Comparison of ENCODE assay signal across 11 mouse cellular contexts in the genomic region with DNA sequence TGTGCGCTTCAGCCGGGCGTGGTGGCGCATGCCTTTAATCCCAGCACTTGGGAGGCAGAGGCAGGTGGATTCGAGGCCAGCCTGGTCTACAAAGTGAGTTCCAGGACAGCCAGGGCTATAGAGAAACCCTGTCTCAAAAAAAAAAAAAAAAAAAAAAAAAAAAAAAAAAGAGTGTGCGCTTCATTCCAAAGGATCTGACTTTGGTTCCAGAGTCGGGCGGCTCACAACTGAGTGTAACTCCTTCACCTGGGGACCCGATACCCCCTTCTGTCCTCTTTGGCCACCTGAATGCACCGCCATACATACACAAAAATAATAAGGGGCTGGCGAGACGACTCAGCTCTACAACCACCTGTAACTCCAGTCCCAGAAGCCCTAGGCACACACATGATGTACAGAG. TPM values are rescaled to one million over a fixed set of nuclear protein-coding genes. Genes with fewer than 3 reads are reported as not detected.
A peak's percentile ranks its signal among the peaks of the same experiment; 100 is the strongest.
DNase-seq lines count a peak whose midpoint lies in the region; ATAC-seq and TF ChIP-seq lines count a peak whose summit lies in the region.
"Not testable (repeated sequence)": the region's sequence is repeated elsewhere in the genome, so short reads cannot be mapped to it uniquely, and the experiment has no call there.
"Had no signal": no experiment of that assay in that cellular context is flagged by ENCODE, and none has a peak within 500 bp of the region (broad histone marks: within the 10 kb centered on the region; RNA-seq: fewer than 3 reads in every experiment).

No protein-coding gene starts in this region.

- not testable (repeated sequence) for ATAC-seq in forebrain, embryonic 12.5 days (ENCODE audit: low FRiP score); heart, embryonic 15.5 days (replicated peaks; ENCODE audit: insufficient number of reproducible peaks, insufficient read depth, low FRiP score, low read depth); intestine, embryonic 16.5 days; limb, embryonic 14.5 days (ENCODE audit: low FRiP score, low read depth); neural tube, embryonic 13.5 days (ENCODE audit: low read depth)

- peak overlapping the region; percentile 80 for H3K9ac ChIP-seq in forebrain, embryonic 12.5 days
- H3K9ac ChIP-seq in heart, embryonic 15.5 days = peak overlapping the region; percentile 70
- H3K9ac ChIP-seq in intestine, embryonic 16.5 days (ENCODE audit: low read depth, low read length) = peak overlapping the region; percentile 89
- peak overlapping the region; percentile 83 for H3K9ac ChIP-seq in limb, embryonic 14.5 days (ENCODE audit: low read depth, low read length, severe bottlenecking)
- peak overlapping the region; percentile 89 for H3K9ac ChIP-seq in neural tube, embryonic 13.5 days

- TF ChIP-seq POLR2A in cerebellum, adult 2 months (IDR thresholded peaks at IDR 0.05; ENCODE audit: borderline replicate concordance, insufficient read depth, low read length); limb, embryonic 14.5 days (IDR thresholded peaks at IDR 0.05; ENCODE audit: borderline replicate concordance, extremely low read depth, insufficient read depth, insufficient read length): not testable (repeated sequence)

- H3K27ac ChIP-seq in cerebellum, adult 2 months (ENCODE audit: insufficient read depth, low read length); forebrain, embryonic 12.5 days; heart, embryonic 15.5 days; intestine, embryonic 16.5 days (ENCODE audit: low read length); limb, embryonic 14.5 days (replicated peaks; ENCODE audit: low read depth, low read length); macrophage; neural tube, embryonic 13.5 days (replicated peaks): not testable (repeated sequence)

- H3K4me2 ChIP-seq in forebrain, embryonic 12.5 days = peak overlapping the region; percentile 78
- peak overlapping the region; percentile 78 for H3K4me2 ChIP-seq in heart, embryonic 15.5 days
- peak overlapping the region; percentile 86 for H3K4me2 ChIP-seq in intestine, embryonic 16.5 days (ENCODE audit: low read depth, low read length)
- H3K4me2 ChIP-seq in limb, embryonic 14.5 days (replicated peaks; ENCODE audit: low read depth, low read length, severe bottlenecking) = peak overlapping the region; percentile 74
- H3K4me2 ChIP-seq in neural tube, embryonic 13.5 days = peak overlapping the region; percentile 86

- peaks cover 53% of the 10 kb centered on the region; the same call in 1 of the 2 replicates for H3K79me2 ChIP-seq in macrophage (ENCODE audit: inconsistent target)

- TF ChIP-seq CTCF in cerebellum, adult 2 months (IDR thresholded peaks at IDR 0.05; ENCODE audit: borderline replicate concordance, insufficient read depth, low read depth, low read length) = not testable (repeated sequence)

- not testable (repeated sequence) for H3K36me3 ChIP-seq in forebrain, embryonic 12.5 days (replicated peaks); heart, embryonic 15.5 days; intestine, embryonic 16.5 days (ENCODE audit: control insufficient read depth, insufficient read depth, low read length); limb, embryonic 14.5 days (ENCODE audit: control insufficient read depth, insufficient read depth, low read length); macrophage (ENCODE audit: inconsistent target); neural tube, embryonic 13.5 days

- not testable (repeated sequence) for H3K4me1 ChIP-seq in cerebellum, adult 2 months (ENCODE audit: control insufficient read depth, insufficient read depth, low read length); forebrain, embryonic 12.5 days; limb, embryonic 14.5 days (ENCODE audit: control insufficient read depth, insufficient read depth, low read length)
- peaks cover 19% of the 10 kb centered on the region for H3K4me1 ChIP-seq in heart, embryonic 15.5 days (replicated peaks)
- H3K4me1 ChIP-seq in intestine, embryonic 16.5 days (ENCODE audit: control insufficient read depth, insufficient read depth, low read length) = peaks cover 14% of the 10 kb centered on the region; the same call in 1 of the 2 replicates
- H3K4me1 ChIP-seq in neural tube, embryonic 13.5 days (replicated peaks) = peaks cover 27% of the 10 kb centered on the region

- H3K4me3 ChIP-seq in cerebellum, adult 2 months (replicated peaks; ENCODE audit: insufficient read depth, low read depth, low read length) = peak overlapping the region; percentile 34
- H3K4me3 ChIP-seq in forebrain, embryonic 12.5 days (replicated peaks) = peak overlapping the region; percentile 84
- H3K4me3 ChIP-seq in heart, embryonic 15.5 days = peak overlapping the region; percentile 62
- peak overlapping the region; percentile 94 for H3K4me3 ChIP-seq in intestine, embryonic 16.5 days (ENCODE audit: low read length)
- H3K4me3 ChIP-seq in limb, embryonic 14.5 days (replicated peaks; ENCODE audit: low read length) = peak overlapping the region; percentile 97
- H3K4me3 ChIP-seq in macrophage (ENCODE audit: inconsistent target) = peak overlapping the region; percentile 82
- peak overlapping the region; percentile 96 for H3K4me3 ChIP-seq in neural tube, embryonic 13.5 days

- DNase-seq in 3T3-L1 (ENCODE audit: low read depth, low spot score) = peak; percentile 14
- DNase-seq in cerebellum, adult 2 months; limb, embryonic 14.5 days (ENCODE audit: low spot score): not testable (repeated sequence)

- H3K9me3 ChIP-seq in forebrain, embryonic 12.5 days; heart, embryonic 15.5 days (replicated peaks); intestine, embryonic 16.5 days (ENCODE audit: control insufficient read depth, low read length); limb, embryonic 14.5 days (ENCODE audit: control insufficient read depth, low read length); neural tube, embryonic 13.5 days: not testable (repeated sequence)

- not testable (repeated sequence) for H3K27me3 ChIP-seq in cerebellum, adult 2 months (ENCODE audit: control insufficient read depth, insufficient read depth, low read length); forebrain, embryonic 12.5 days; heart, embryonic 15.5 days; intestine, embryonic 16.5 days (replicated peaks; ENCODE audit: control insufficient read depth, insufficient read depth, low read length); limb, embryonic 14.5 days (ENCODE audit: control insufficient read depth, insufficient read depth, low read length); neural tube, embryonic 13.5 days

- WGBS in cerebellum, adult 2 months = 52% methylated on average over 12 of the region's 12 CpGs
- WGBS in forebrain, embryonic 12.5 days = 65% methylated on average over 12 of the region's 12 CpGs
- 47% methylated on average over 12 of the region's 12 CpGs for WGBS in heart, embryonic 15.5 days
- 58% methylated on average over 12 of the region's 12 CpGs for WGBS in intestine, embryonic 16.5 days
- 55% methylated on average over 12 of the region's 12 CpGs for WGBS in limb, embryonic 14.5 days
- 69% methylated on average over 10 of the region's 12 CpGs for WGBS in macrophage (ENCODE audit: missing documents)
- WGBS in neural tube, embryonic 13.5 days = 65% methylated on average over 12 of the region's 12 CpGs

RNA-seq across cellular contexts. Expression of gene Cfdp1, which starts 0.9 kb away (rescaled TPM):
- 82.0 and 94.5 TPM in 2 replicates for polyA plus RNA-seq in cerebellum, adult 2 months (2012; rRNA removed)
- polyA plus RNA-seq in forebrain, embryonic 12.5 days (2016; fragmentation: Nextera tagmentation; extraction: Ambion mirVana) = 199 and 207 TPM in 2 replicates
- polyA plus RNA-seq in heart, embryonic 15.5 days (2015; fragmentation: Nextera tagmentation; extraction: Ambion mirVana) = 117 and 122 TPM in 2 replicates
- 156 and 179 TPM in 2 replicates for polyA plus RNA-seq in intestine, embryonic 16.5 days (2015; fragmentation: Nextera tagmentation; extraction: Ambion mirVana)
- polyA plus RNA-seq in limb, embryonic 14.5 days (2012; rRNA removed) = 50.4 and 129 TPM in 2 replicates
- 210 and 219 TPM in 2 replicates for polyA plus RNA-seq in limb, embryonic 14.5 days (2014; fragmentation: Nextera tagmentation; extraction: Ambion mirVana)
- total RNA-seq in macrophage (2018; cell fraction: chromatin; rRNA removed) = 10 to 100 TPM; 13.8 to 51.8 (median 30.8) TPM
- total RNA-seq in macrophage (2018; cell fraction: cytosol; rRNA removed) = 10 to 100 TPM; 53.3 to 98.2 (median 68.4) TPM
- total RNA-seq in macrophage (2018; cell fraction: nucleus; rRNA removed) = 10 to 100 TPM; 17.5 to 51.1 (median 28.0) TPM
- 61.2 to 192 TPM (median 103 TPM) in 3 replicates for polyA plus RNA-seq in macrophage (2018)
- polyA plus RNA-seq in neural tube, embryonic 13.5 days (2015; fragmentation: Nextera tagmentation; extraction: Ambion mirVana) = 175 and 197 TPM in 2 replicates

RNA-seq across cellular contexts. Expression of gene Tmem170, which starts 23.3 kb away (rescaled TPM):
- 7.2 and 8.6 TPM in 2 replicates for polyA plus RNA-seq in cerebellum, adult 2 months (2012; rRNA removed)
- polyA plus RNA-seq in forebrain, embryonic 12.5 days (2016; fragmentation: Nextera tagmentation; extraction: Ambion mirVana) = 7.6 and 8.7 TPM in 2 replicates
- polyA plus RNA-seq in heart, embryonic 15.5 days (2015; fragmentation: Nextera tagmentation; extraction: Ambion mirVana) = 3.8 and 4.4 TPM in 2 replicates
- polyA plus RNA-seq in intestine, embryonic 16.5 days (2015; fragmentation: Nextera tagmentation; extraction: Ambion mirVana) = 14.9 and 15.7 TPM in 2 replicates
- 5.8 and 7.0 TPM in 2 replicates for polyA plus RNA-seq in limb, embryonic 14.5 days (2012; rRNA removed)
- 4.0 and 5.1 TPM in 2 replicates for polyA plus RNA-seq in limb, embryonic 14.5 days (2014; fragmentation: Nextera tagmentation; extraction: Ambion mirVana)
- 1 to 10 TPM in 8 of 26 experiments, under 1 TPM in 16, not detected in 2; 0.19 to 3.1 (median 0.75) TPM for total RNA-seq in macrophage (2018; cell fraction: chromatin; rRNA removed)
- total RNA-seq in macrophage (2018; cell fraction: cytosol; rRNA removed) = 1 to 10 TPM in 12 of 26 experiments, under 1 TPM in 14; 0.29 to 1.3 (median 0.98) TPM
- total RNA-seq in macrophage (2018; cell fraction: nucleus; rRNA removed) = 1 to 10 TPM in 15 of 26 experiments, under 1 TPM in 11; 0.52 to 3.4 (median 1.1) TPM
- polyA plus RNA-seq in macrophage (2018) = 0.53 to 0.90 TPM (median 0.80 TPM) in 3 replicates
- 5.3 and 5.9 TPM in 2 replicates for polyA plus RNA-seq in neural tube, embryonic 13.5 days (2015; fragmentation: Nextera tagmentation; extraction: Ambion mirVana)

RNA-seq across cellular contexts. Expression of gene Chst5, which starts 57.0 kb away (rescaled TPM):
- polyA plus RNA-seq in cerebellum, adult 2 months (2012; rRNA removed) = 2.1 and 3.1 TPM in 2 replicates
- 1.5 and 1.7 TPM in 2 replicates for polyA plus RNA-seq in forebrain, embryonic 12.5 days (2016; fragmentation: Nextera tagmentation; extraction: Ambion mirVana)
- polyA plus RNA-seq in heart, embryonic 15.5 days (2015; fragmentation: Nextera tagmentation; extraction: Ambion mirVana) = 0.23 and 1.1 TPM in 2 replicates
- polyA plus RNA-seq in intestine, embryonic 16.5 days (2015; fragmentation: Nextera tagmentation; extraction: Ambion mirVana) = 0.97 and 1.4 TPM in 2 replicates
- 11.7 and 17.0 TPM in 2 replicates for polyA plus RNA-seq in limb, embryonic 14.5 days (2012; rRNA removed)
- 12.1 and 12.2 TPM in 2 replicates for polyA plus RNA-seq in limb, embryonic 14.5 days (2014; fragmentation: Nextera tagmentation; extraction: Ambion mirVana)
- not detected for total RNA-seq in macrophage (2018; cell fraction: chromatin; rRNA removed)
- total RNA-seq in macrophage (2018; cell fraction: cytosol; rRNA removed) = not detected
- total RNA-seq in macrophage (2018; cell fraction: nucleus; rRNA removed) = not detected
- polyA plus RNA-seq in macrophage (2018) = not detected in 3 replicates
- polyA plus RNA-seq in neural tube, embryonic 13.5 days (2015; fragmentation: Nextera tagmentation; extraction: Ambion mirVana) = 4.2 and 6.0 TPM in 2 replicates
- total RNA-seq: adrenal gland, adult 8-10 months; heart, adult 18-20 months; megakaryocyte-erythroid progenitor cell, adult 5-6 weeks had no signal

Comparison
In these comparisons a context has a peak if more than half of its experiments do, and no peak if none do; other contexts are left out.
1. H3K4me3 ChIP-seq: peak in every context shown above with its lines; median percentile 97 in limb, embryonic 14.5 days; 96 in neural tube, embryonic 13.5 days; 94 in intestine, embryonic 16.5 days; 84 in forebrain, embryonic 12.5 days; 82 in macrophage; 62 in heart, embryonic 15.5 days; 34 in cerebellum, adult 2 months.